9 mouse cellular contexts compared by ENCODE assay signal in the genomic region with DNA sequence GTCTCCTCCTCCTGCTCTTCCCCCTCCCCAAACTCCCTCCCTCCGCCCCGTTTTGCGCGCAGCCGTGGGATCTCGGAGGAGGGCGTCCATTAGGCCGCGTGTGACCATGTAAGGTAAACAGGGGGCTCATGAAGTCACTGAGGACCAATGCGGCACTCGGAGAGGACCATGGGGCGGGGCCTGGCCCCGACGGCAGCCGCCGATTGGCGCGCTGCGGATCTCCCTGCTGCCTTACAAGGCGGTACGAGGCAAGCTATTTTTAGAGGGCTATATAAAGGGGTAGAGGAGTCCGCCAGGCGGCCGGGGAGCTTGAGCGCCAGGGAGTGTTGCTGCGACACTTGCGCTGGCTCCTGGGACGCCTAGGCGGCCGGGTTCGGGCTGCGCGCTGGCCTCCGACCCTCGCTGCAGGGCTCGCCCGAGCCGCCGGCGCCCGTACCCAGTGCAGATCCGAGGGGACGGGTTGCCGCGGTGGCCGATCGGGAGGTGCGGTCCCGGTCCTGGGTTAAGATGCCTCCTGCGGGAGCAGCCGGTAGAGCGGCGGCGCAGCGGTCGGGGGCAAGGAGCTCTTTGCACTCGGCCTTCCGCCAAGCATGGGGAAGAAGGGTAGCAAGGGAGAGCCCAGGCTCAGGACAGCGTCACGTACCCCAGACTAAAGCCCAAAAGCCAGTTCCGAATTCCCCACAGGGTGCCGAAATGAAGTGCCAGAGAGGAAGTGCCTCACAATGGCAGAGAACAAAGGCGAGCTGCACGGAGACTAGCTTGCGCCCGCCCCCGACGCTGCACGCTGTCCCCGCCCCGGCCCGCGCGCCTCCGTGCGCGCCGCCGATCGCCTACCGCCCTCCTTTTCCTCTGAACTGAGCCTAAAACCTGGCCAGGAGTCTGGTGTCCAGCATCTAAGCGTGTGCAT. TPM values are rescaled to one million over a fixed set of nuclear protein-coding genes. Genes with fewer than 3 reads are reported as not detected.
A peak's percentile ranks its signal among the peaks of the same experiment; 100 is the strongest.
DNase-seq lines count a peak whose midpoint lies in the region; ATAC-seq and TF ChIP-seq lines count a peak whose summit lies in the region.
"Had no signal": no experiment of that assay in that cellular context is flagged by ENCODE, and none has a peak within 500 bp of the region (broad histone marks: within the 10 kb centered on the region; RNA-seq: fewer than 3 reads in every experiment).

Gene Klf7 (minus strand): TSS at position 724 of the 907 bp plus-strand sequence.

- H3K36me3 ChIP-seq in embryonic facial prominence, embryonic 15.5 days, result no peaks in the 10 kb centered on the region
- H3K36me3 ChIP-seq in limb, embryonic 14.5 days (ENCODE audit: control insufficient read depth, insufficient read depth, low read length), result no peaks in the 10 kb centered on the region
- no peaks in the 10 kb centered on the region for H3K36me3 ChIP-seq in midbrain, postnatal 0 days (ENCODE audit: insufficient read depth, low read length)
- H3K36me3 ChIP-seq: G1E had no signal

- H3K4me1 ChIP-seq in bone marrow, adult 2 months (ENCODE audit: control insufficient read depth, insufficient read depth, low read length), result peaks cover 4% of the 10 kb centered on the region; the same call in 1 of the 2 replicates
- H3K4me1 ChIP-seq in embryonic facial prominence, embryonic 15.5 days, result peaks cover 25% of the 10 kb centered on the region
- peaks cover 20% of the 10 kb centered on the region for H3K4me1 ChIP-seq in limb, embryonic 14.5 days (ENCODE audit: control insufficient read depth, insufficient read depth, low read length)
- peaks cover 8% of the 10 kb centered on the region for H3K4me1 ChIP-seq in midbrain, postnatal 0 days (ENCODE audit: insufficient read depth, low read length)

- peak within 1 kb of the TSS; percentile 99 for H3K27ac ChIP-seq in bone marrow, adult 2 months (ENCODE audit: control insufficient read depth, insufficient read depth, low read depth, low read length, poor library complexity)
- H3K27ac ChIP-seq in embryonic facial prominence, embryonic 15.5 days (replicated peaks), result peak within 1 kb of the TSS; percentile 100
- H3K27ac ChIP-seq in limb, embryonic 14.5 days (replicated peaks; ENCODE audit: low read depth, low read length), result peak within 1 kb of the TSS; percentile 100
- H3K27ac ChIP-seq in midbrain, postnatal 0 days (ENCODE audit: low read depth, low read length), result peak within 1 kb of the TSS; percentile 100

- TF ChIP-seq CTCF in bone marrow, adult 2 months (IDR thresholded peaks at IDR 0.05; ENCODE audit: control insufficient read depth, insufficient read depth, low read length), result no peak
- peak; percentile 63 for TF ChIP-seq CTCF in midbrain, postnatal 0 days (IDR thresholded peaks at IDR 0.05)

- peak; percentile 99 for ATAC-seq in embryonic facial prominence, embryonic 15.5 days (ENCODE audit: insufficient number of reproducible peaks, low FRiP score, low TSS enrichment, low read depth)
- peak; percentile 97 for ATAC-seq in limb, embryonic 14.5 days (ENCODE audit: low FRiP score, low read depth)
- ATAC-seq in midbrain, postnatal 0 days (ENCODE audit: low FRiP score), result peak; percentile 98

- peak; percentile 98 for TF ChIP-seq POLR2A in bone marrow, adult 2 months (IDR thresholded peaks at IDR 0.05; ENCODE audit: borderline replicate concordance, control insufficient read depth, low read depth, low read length)
- TF ChIP-seq POLR2A in limb, embryonic 14.5 days (IDR thresholded peaks at IDR 0.05; ENCODE audit: borderline replicate concordance, extremely low read depth, insufficient read depth, insufficient read length), result peak; percentile 99

- peak within 1 kb of the TSS; percentile 62 for H3K4me2 ChIP-seq in embryonic facial prominence, embryonic 15.5 days (replicated peaks)
- H3K4me2 ChIP-seq in limb, embryonic 14.5 days (replicated peaks; ENCODE audit: low read depth, low read length, severe bottlenecking), result peak within 1 kb of the TSS; percentile 61
- H3K4me2 ChIP-seq in midbrain, postnatal 0 days (ENCODE audit: low read depth, low read length, poor library complexity, severe bottlenecking), result peak within 1 kb of the TSS; percentile 86

- H3K9me3 ChIP-seq in embryonic facial prominence, embryonic 15.5 days (replicated peaks), result no peaks in the 10 kb centered on the region
- no peaks in the 10 kb centered on the region for H3K9me3 ChIP-seq in limb, embryonic 14.5 days (ENCODE audit: control insufficient read depth, low read length)
- H3K9me3 ChIP-seq in midbrain, postnatal 0 days (ENCODE audit: low read length), result no peaks in the 10 kb centered on the region
- H3K9me3 ChIP-seq: G1E had no signal

- under 1% methylated on average over 82 of the region's 82 CpGs for WGBS in bone marrow, adult 2 months
- WGBS in embryonic facial prominence, embryonic 15.5 days, result under 1% methylated on average over 82 of the region's 82 CpGs
- WGBS in limb, embryonic 14.5 days, result under 1% methylated on average over 75 of the region's 82 CpGs
- WGBS in midbrain, postnatal 0 days, result under 1% methylated on average over 70 of the region's 82 CpGs

- H3K9ac ChIP-seq in embryonic facial prominence, embryonic 15.5 days, result peak within 1 kb of the TSS; percentile 100
- peak within 1 kb of the TSS; percentile 100 for H3K9ac ChIP-seq in limb, embryonic 14.5 days (ENCODE audit: low read depth, low read length, severe bottlenecking)
- H3K9ac ChIP-seq in midbrain, postnatal 0 days (replicated peaks; ENCODE audit: low read length, poor library complexity, severe bottlenecking), result peak within 1 kb of the TSS; percentile 99

- DNase-seq in 3T3-L1 (ENCODE audit: low read depth, low spot score), result peak; percentile 99
- peak; percentile 99 for DNase-seq in heart, adult 8-10 months (ENCODE audit: low spot score)
- peak; percentile 99 for DNase-seq in kidney, adult 9 months
- peak; percentile 99 for DNase-seq in limb, embryonic 14.5 days (ENCODE audit: low spot score)
- peak; percentile 100 for DNase-seq in midbrain, postnatal 0 days (ENCODE audit: low spot score)
- peak; percentile 80 to 82 for DNase-seq in spleen, postnatal 14 days (ENCODE audit: low spot score in 2 of 2)

- H3K27me3 ChIP-seq in embryonic facial prominence, embryonic 15.5 days, result no peaks in the 10 kb centered on the region
- H3K27me3 ChIP-seq in limb, embryonic 14.5 days (ENCODE audit: control insufficient read depth, insufficient read depth, low read length), result no peaks in the 10 kb centered on the region
- H3K27me3 ChIP-seq in midbrain, postnatal 0 days (ENCODE audit: insufficient read depth, low read length), result no peaks in the 10 kb centered on the region

- H3K4me3 ChIP-seq in bone marrow, adult 2 months (replicated peaks; ENCODE audit: control insufficient read depth, low read depth, low read length), result peak within 1 kb of the TSS; percentile 84
- H3K4me3 ChIP-seq in embryonic facial prominence, embryonic 15.5 days (replicated peaks), result peak within 1 kb of the TSS; percentile 72
- H3K4me3 ChIP-seq in limb, embryonic 14.5 days (replicated peaks; ENCODE audit: low read length), result peak within 1 kb of the TSS; percentile 87
- H3K4me3 ChIP-seq in midbrain, postnatal 0 days (ENCODE audit: low read depth, low read length), result peak within 1 kb of the TSS; percentile 74

RNA-seq across cellular contexts. Expression of gene Klf7, which starts in this region (rescaled TPM):
- 4.7 and 18.3 TPM in 2 replicates for polyA plus RNA-seq in bone marrow, adult 2 months (2011; ENCODE audit: insufficient read depth, insufficient read length, low replicate concordance, missing spikeins)
- polyA plus RNA-seq in embryonic facial prominence, embryonic 15.5 days (2015; fragmentation: Nextera tagmentation; extraction: Ambion mirVana), result 27.0 and 28.4 TPM in 2 replicates
- total RNA-seq in heart, adult 8-10 months (2022), result 10 to 100 TPM; 12.4 to 17.4 (median 16.4) TPM
- 9.7 and 10.2 TPM in 2 replicates for polyA plus RNA-seq in limb, embryonic 14.5 days (2012; rRNA removed)
- polyA plus RNA-seq in limb, embryonic 14.5 days (2014; fragmentation: Nextera tagmentation; extraction: Ambion mirVana), result 17.3 and 18.7 TPM in 2 replicates
- 59.9 and 71.8 TPM in 2 replicates for total RNA-seq in midbrain, postnatal 0 days (2014; rRNA removed)
- 117 and 138 TPM in 2 replicates for polyA plus RNA-seq in midbrain, postnatal 0 days (2015; fragmentation: Nextera tagmentation; extraction: Ambion mirVana)
- polyA plus RNA-seq: G1E had no signal

Comparison
In these comparisons a context has a peak if more than half of its experiments do, and no peak if none do; other contexts are left out.
1. Peak in every context shown above with its lines: DNase-seq, ATAC-seq, H3K4me3 ChIP-seq and H3K27ac ChIP-seq.